Mouse (Mus musculus) midbrain, embryonic 16.5 days (tissue): ENCODE results near the gene Palm. TPM values are rescaled to one million over a fixed set of nuclear protein-coding genes. Genes with fewer than 3 reads are reported as not detected.

ENCODE experiments used
- ATAC-seq: fragments of 200-750 bp; cut with Nextera tagmentation; 2 replicates; pipeline ENCODE4 v1.8.0; 2017; ENCODE audit warnings: moderate TSS enrichment
- H3K27ac ChIP-seq: fragments of 300-500 bp; sonication (generic); 2 replicates; pipeline ENCODE4 v1.5.1; 2014; ENCODE audit warnings: mild to moderate bottlenecking, low read length, mixed read lengths
- H3K27me3 ChIP-seq: fragments of 300-500 bp; sonication (generic); 2 replicates; pipeline ENCODE4 v1.6.1; 2014; ENCODE audit warnings: low read depth, low read length, mixed read lengths; ENCODE audit not compliant: control insufficient read depth, insufficient read depth
- H3K36me3 ChIP-seq: fragments of 300-500 bp; sonication (generic); 2 replicates; pipeline ENCODE4 v1.6.1; 2014; ENCODE audit warnings: mild to moderate bottlenecking, low read length, moderate library complexity, mixed read lengths; ENCODE audit not compliant: control insufficient read depth, insufficient read depth
- H3K4me1 ChIP-seq: fragments of 300-500 bp; sonication (generic); 2 replicates; pipeline ENCODE4 v1.6.1; 2014; ENCODE audit warnings: mild to moderate bottlenecking, low read length, mixed read lengths; ENCODE audit not compliant: control insufficient read depth, insufficient read depth
- H3K4me2 ChIP-seq: fragments of 300-500 bp; sonication (generic); 2 replicates; pipeline ENCODE4 v1.6.1; 2014; ENCODE audit warnings: mild to moderate bottlenecking, low read length, mixed read lengths
- H3K4me3 ChIP-seq: fragments of 300-500 bp; sonication (generic); 2 replicates; pipeline ENCODE4 v1.5.1; 2014; ENCODE audit warnings: low read depth, mild to moderate bottlenecking, low read length, moderate library complexity, mixed read lengths
- H3K9ac ChIP-seq: fragments of 300-500 bp; sonication (generic); 2 replicates; pipeline ENCODE4 v1.6.1; 2014; ENCODE audit warnings: low read depth, low read length, mixed read lengths
- H3K9me3 ChIP-seq: fragments of 300-500 bp; sonication (generic); replicated peaks from 2 replicates; pipeline ENCODE4 v1.6.1; 2014; ENCODE audit warnings: mild to moderate bottlenecking, low read length, mixed read lengths; ENCODE audit not compliant: control insufficient read depth, poor library complexity, severe bottlenecking
- WGBS: fragments of 180-500 bp; shearing (Covaris S2); extraction: QIAGEN DNeasy Blood & Tissue Kit; methylation state at CpG from one replicate; pipeline ENCODE4 v1.1.7; 2014; 5-methylcytosine and 5-hydroxymethylcytosine counted together
- polyA plus RNA-seq: library from polyadenylated mRNA; unstranded; fragments of >200 nt; fragmentation: Nextera tagmentation; extraction: Ambion mirVana; gene quantifications from 2 replicates; pipeline ENCODE4 v1.2.1, GENCODE M21; 2015

Gene Palm
- polyA plus RNA-seq, 1 experiment from 2014 or later, result 333 TPM

DNA sequence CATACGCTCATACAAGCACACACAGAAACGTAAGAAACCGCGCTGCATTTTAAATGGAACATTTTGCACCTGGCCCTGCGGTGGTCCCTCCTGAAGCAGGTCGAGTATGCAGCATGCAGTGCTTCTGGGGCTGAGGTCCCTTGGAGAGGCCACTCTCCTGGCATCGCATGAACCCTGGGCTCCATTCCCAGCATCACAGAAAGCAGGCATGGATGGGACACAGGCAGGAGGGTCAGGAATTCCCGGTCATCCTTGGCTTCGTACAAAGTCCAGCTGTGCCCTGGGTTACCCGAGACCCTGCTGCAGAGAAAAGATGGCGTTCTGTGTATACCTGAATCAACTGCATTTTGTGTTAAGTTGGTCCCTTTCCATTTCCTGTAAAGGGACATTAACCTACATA is 7.1 kb downstream of the Palm start:
- Histone ChIP-seq H3K9ac (no peak overlapping the region), H3K4me2 (no peak overlapping the region), H3K4me1 (peaks cover 51% of the 10 kb centered on the region), H3K36me3 (no peaks in the 10 kb centered on the region), H3K4me3 (no peak overlapping the region), H3K27ac (no peak overlapping the region), H3K27me3 (no peaks in the 10 kb centered on the region), H3K9me3 (no peaks in the 10 kb centered on the region)
- no peak for ATAC-seq
- 83% methylated on average over 11 of the region's 11 CpGs for WGBS

DNA sequence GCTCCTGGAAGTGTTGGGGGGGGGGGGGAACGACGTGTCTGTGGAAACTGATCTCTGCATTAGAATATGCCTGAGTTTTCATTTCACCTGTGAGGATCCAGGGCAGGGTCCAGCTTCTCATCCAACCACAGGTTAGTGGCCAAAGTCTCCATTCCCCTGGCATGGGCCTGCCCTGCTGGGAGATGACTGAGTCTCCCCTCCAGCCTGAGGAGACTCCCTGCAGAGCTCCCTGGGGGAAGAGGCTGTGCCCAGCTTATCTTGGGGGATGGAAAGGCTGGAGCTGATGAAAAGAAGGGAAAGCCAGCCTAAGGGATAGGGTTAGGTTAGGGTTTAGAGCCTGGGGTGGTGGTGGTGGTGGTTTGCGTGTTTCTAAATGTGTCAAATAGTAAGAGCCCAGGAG is 8.5 kb downstream of the Palm start:
- Histone ChIP-seq H3K4me3 (no peak overlapping the region), H3K4me1 (peaks cover 48% of the 10 kb centered on the region), H3K9ac (peak overlapping the region; percentile 32; the same call in 1 of the 2 replicates), H3K27me3 (no peaks in the 10 kb centered on the region), H3K36me3 (no peaks in the 10 kb centered on the region), H3K4me2 (peak overlapping the region; percentile 21; the same call in 1 of the 2 replicates), H3K27ac (peak overlapping the region; percentile 84), H3K9me3 (no peaks in the 10 kb centered on the region)
- ATAC-seq, result no peak
- WGBS, result 21% methylated on average over 2 of the region's 3 CpGs

DNA sequence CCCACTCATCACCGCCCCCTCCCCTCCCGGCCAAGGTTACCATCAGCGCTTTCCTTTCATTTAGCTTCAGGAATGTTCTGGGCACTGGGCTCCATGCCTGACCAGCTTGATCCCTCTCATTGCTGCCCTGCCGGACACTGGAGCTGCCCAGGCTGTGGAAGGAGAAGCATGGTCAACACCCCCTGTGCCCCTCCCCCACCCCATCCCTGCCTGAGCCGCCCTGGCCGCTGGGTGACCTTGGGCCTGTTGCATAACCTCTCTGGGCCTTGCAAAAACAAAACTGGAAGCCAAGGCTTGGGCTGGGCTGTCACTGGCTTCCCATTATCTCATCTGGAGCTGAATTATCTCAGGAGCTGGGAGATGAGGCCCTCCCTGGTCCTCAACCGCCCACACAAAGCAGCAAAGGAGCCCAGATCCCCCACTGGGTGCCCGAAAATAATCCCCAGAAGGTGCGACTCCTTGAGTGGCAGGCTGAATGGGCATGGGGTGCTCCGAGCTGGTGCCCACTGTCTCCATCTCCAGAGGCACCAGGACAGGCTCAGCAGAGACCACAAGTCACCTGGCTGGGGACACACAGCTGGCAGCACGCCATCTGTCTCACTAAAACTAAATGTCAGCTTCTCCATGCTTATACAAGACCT is 9.1 kb downstream of the Palm start:
- no peak for ATAC-seq
- Histone ChIP-seq H3K4me2 (peak overlapping the region; percentile 21; the same call in 1 of the 2 replicates), H3K27me3 (no peaks in the 10 kb centered on the region), H3K4me1 (peaks cover 43% of the 10 kb centered on the region), H3K36me3 (no peaks in the 10 kb centered on the region), H3K4me3 (no peak overlapping the region), H3K27ac (peak overlapping the region; percentile 84), H3K9me3 (no peaks in the 10 kb centered on the region), H3K9ac (peak overlapping the region; percentile 32)
- 31% methylated on average over 11 of the region's 11 CpGs for WGBS

DNA sequence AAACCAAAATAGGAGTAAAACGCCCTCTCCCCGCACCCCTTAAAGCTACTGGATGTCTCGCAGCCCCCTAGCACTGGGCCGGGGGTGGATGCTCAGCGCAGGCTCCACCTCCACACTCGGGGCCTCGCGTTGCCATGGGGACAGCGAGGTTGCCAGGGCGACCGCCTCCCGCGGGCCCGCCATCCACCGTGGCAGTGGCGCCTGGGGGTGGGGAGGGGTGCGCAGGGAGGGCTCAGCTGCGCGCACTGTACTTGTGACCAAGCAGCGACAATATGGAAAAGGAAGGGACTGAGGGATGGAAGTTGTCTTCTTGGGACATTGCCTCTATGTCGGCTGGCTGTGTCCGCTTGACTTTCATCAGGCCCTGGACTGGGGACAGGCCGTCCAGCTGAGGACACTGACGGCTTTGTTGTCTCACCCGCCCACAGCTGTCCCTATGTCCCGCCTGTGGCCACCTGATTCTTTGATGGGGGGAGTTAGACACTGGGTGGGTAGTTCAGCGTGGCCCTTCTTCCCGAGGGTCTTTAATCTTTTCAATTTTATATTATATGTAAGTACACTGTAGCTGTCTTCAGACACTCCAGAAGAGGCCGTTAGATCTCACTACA is 10.4 kb downstream of the Palm start:
- peak; percentile 89 for ATAC-seq
- H3K27ac ChIP-seq, result peak overlapping the region; percentile 84
- H3K9me3 ChIP-seq, result no peaks in the 10 kb centered on the region
- WGBS, result 2% methylated on average over 29 of the region's 29 CpGs
- peak overlapping the region; percentile 13 for H3K4me3 ChIP-seq
- H3K4me1 ChIP-seq, result peaks cover 40% of the 10 kb centered on the region
- H3K27me3 ChIP-seq, result no peaks in the 10 kb centered on the region
- peak overlapping the region; percentile 32; the same call in 1 of the 2 replicates for H3K9ac ChIP-seq
- peak overlapping the region; percentile 54 for H3K4me2 ChIP-seq
- peaks cover 6% of the 10 kb centered on the region for H3K36me3 ChIP-seq

DNA sequence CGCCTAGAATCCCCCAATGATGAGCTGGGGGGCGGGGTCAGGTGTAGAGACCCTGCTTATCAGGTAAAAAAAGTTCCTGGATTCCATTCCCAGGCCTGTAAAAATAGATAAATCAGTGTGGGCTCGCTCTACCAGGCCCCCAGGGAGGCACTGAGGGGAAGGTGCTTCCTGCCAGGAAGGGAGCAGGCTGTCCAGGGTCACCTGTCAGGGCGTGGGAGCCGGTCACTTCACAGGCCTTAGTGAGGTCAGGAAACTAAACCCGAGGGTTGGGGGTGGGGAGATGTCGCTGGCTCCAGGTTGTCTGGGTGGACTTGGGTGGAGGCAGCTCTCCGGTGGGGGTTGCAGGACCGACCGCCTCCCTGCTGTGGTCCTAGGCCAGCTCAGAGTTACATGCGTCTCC is 12.3 kb downstream of the Palm start:
- Histone ChIP-seq H3K9me3 (no peaks in the 10 kb centered on the region), H3K4me2 (no peak overlapping the region), H3K27me3 (no peaks in the 10 kb centered on the region), H3K4me1 (peaks cover 40% of the 10 kb centered on the region), H3K9ac (no peak overlapping the region), H3K36me3 (peaks cover 12% of the 10 kb centered on the region), H3K27ac (peak overlapping the region; percentile 28; the same call in 1 of the 2 replicates), H3K4me3 (no peak overlapping the region)
- WGBS, result 78% methylated on average over 11 of the region's 11 CpGs
- ATAC-seq, result no peak

DNA sequence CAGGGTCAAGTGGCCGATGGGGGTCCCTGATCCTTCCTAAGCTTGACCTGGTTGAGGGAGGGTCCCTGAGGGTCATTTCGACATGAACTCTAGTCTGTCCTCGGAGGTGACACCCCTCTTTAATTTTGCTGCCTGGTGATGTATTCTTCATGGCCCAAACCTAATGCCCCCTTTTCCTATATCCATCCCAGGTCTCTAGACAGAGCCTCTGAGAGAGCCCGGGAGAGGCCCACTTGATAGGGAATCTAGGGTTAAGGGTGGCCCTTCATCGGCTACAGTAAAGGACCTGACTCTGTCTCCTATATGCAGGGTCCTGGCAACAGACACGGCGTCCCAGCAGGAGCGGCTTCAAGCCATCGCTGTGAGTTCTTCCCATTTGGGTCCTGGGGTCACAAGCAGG is 13.0 kb downstream of the Palm start:
- Histone ChIP-seq H3K4me3 (no peak overlapping the region), H3K9ac (no peak overlapping the region), H3K9me3 (no peaks in the 10 kb centered on the region), H3K4me2 (no peak overlapping the region), H3K36me3 (peaks cover 16% of the 10 kb centered on the region), H3K27me3 (no peaks in the 10 kb centered on the region), H3K4me1 (peaks cover 40% of the 10 kb centered on the region), H3K27ac (no peak overlapping the region)
- no peak for ATAC-seq
- 92% methylated on average over 9 of the region's 9 CpGs for WGBS

DNA sequence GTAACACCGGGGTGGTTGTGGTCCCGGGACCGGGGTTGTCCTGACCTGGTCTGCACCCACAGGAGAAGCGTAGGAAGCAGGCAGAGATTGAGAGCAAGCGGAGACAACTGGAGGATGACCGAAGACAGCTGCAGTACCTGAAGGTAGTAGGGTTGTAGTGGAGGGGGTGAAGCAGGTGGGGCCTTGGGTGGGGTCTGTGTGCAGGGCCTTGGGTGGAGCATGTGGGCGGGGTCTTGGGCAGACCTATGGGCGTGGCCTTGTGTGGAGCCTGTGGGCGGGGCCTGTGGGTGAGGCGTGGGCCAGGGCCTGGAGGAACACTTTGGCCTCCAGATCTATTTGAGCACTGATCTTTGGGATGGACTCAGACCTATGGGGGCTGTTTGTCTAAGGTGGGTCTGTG is 13.6 kb downstream of the Palm start:
- Histone ChIP-seq H3K27ac (no peak overlapping the region), H3K9ac (no peak overlapping the region), H3K4me1 (peaks cover 33% of the 10 kb centered on the region), H3K4me2 (no peak overlapping the region), H3K27me3 (no peaks in the 10 kb centered on the region), H3K4me3 (no peak overlapping the region), H3K9me3 (no peaks in the 10 kb centered on the region), H3K36me3 (peaks cover 20% of the 10 kb centered on the region)
- ATAC-seq, result no peak
- WGBS, result 81% methylated on average over 10 of the region's 10 CpGs

DNA sequence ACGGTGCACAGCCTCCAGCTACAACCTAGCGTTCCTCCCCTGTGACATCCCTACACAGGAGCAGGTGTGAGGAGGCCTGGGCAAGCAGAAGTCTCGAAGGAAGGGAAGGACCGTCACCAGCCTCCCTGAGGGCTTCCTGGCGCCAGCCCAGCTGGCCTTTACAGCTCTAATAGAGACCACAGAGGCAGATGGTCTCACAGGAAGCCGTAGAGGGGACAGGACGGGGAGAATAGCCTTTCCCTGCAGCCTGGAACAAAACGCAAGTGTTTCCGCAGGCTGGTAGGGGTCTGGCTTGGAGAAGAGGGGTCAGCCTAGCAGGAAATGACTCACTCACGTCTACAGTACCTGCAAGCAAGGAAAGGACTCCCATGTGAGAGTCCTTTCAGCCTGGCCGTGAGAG is 14.5 kb downstream of the Palm start:
- H3K9me3 ChIP-seq, result no peaks in the 10 kb centered on the region
- no peaks in the 10 kb centered on the region for H3K27me3 ChIP-seq
- 47% methylated on average over 11 of the region's 11 CpGs for WGBS
- no peak overlapping the region for H3K9ac ChIP-seq
- peaks cover 25% of the 10 kb centered on the region for H3K4me1 ChIP-seq
- peak overlapping the region; percentile 5; the same call in 1 of the 2 replicates for H3K27ac ChIP-seq
- no peak for ATAC-seq
- H3K4me2 ChIP-seq, result no peak overlapping the region
- H3K36me3 ChIP-seq, result peaks cover 24% of the 10 kb centered on the region
- H3K4me3 ChIP-seq, result no peak overlapping the region

DNA sequence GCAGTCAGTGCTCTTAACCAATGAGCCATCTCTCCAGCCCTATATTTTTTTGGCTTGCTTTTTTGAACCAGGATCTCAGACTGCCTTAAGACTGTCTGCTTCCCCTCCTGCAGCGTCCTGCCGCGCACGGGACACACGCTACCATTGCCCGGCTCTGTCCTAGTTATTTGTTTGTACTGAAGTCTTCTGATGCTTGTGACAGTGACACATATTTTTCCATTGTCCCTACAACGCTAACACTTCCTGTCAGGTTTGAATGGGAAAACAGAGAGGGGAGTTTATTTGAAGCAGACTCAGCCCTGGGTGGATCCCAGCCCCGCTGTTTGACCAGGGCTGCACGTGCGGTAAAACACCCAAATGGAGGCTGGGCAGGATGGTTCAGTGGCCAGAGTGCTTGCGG is 15.4 kb downstream of the Palm start:
- no peak overlapping the region for H3K4me2 ChIP-seq
- no peak overlapping the region for H3K9ac ChIP-seq
- H3K27me3 ChIP-seq, result no peaks in the 10 kb centered on the region
- no peak overlapping the region for H3K27ac ChIP-seq
- H3K4me3 ChIP-seq, result no peak overlapping the region
- no peaks in the 10 kb centered on the region for H3K9me3 ChIP-seq
- H3K36me3 ChIP-seq, result peaks cover 26% of the 10 kb centered on the region
- 87% methylated on average over 11 of the region's 11 CpGs for WGBS
- ATAC-seq, result no peak
- H3K4me1 ChIP-seq, result peaks cover 16% of the 10 kb centered on the region
